Comparison of ENCODE assay signal across 22 mouse cellular contexts in the genomic region with DNA sequence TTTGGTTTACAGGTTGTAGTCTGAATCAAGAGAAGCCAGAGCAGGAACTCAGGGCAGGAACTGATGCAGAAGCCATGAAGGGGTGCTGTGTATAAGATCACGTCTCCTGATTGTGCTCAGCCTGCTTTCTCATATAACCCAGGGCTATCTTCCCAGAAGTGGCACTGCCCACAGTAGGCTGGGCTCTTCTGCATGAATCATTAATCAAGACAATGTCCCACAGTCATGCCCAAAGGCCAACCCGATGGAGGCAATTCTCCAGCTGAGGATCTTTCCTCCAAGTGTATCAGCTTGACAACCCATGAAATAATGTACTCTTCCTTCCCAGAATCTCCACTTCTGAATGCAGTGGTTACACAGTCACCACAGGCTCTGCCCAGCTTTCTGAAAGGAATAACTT. TPM values are rescaled to one million over a fixed set of nuclear protein-coding genes. Genes with fewer than 3 reads are reported as not detected.
"Had no signal": no experiment of that assay in that cellular context is flagged by ENCODE, and none has a peak within 500 bp of the region (broad histone marks: within the 10 kb centered on the region; RNA-seq: fewer than 3 reads in every experiment).

No protein-coding gene starts in this region.

- H3K27ac ChIP-seq: left cerebral cortex, adult 2 months; limb, embryonic 10.5 days; liver, embryonic 13.5 days; lung, embryonic 15.5 days; macrophage; midbrain, embryonic 15.5 days; neural tube, embryonic 13.5 days; stomach, embryonic 15.5 days had no signal

- H3K9ac ChIP-seq: liver, embryonic 13.5 days; liver, postnatal 0 days; lung, embryonic 15.5 days; midbrain, embryonic 15.5 days; neural tube, embryonic 13.5 days; stomach, embryonic 15.5 days had no signal

- DNase-seq: liver, embryonic 13.5 days; liver, postnatal 0 days; lung, postnatal 14 days; retina, postnatal 1 day; right cerebral cortex, postnatal 14 days; thymus, adult 2 months; thymus, postnatal 25 days had no signal

- H3K27me3 ChIP-seq: liver, embryonic 13.5 days; lung, embryonic 15.5 days; midbrain, embryonic 15.5 days; neural tube, embryonic 13.5 days; stomach, embryonic 15.5 days had no signal

- H3K9me3 ChIP-seq: limb, embryonic 10.5 days; liver, embryonic 13.5 days; lung, embryonic 15.5 days; megakaryocyte, embryonic 14.5 days; midbrain, embryonic 15.5 days; neural tube, embryonic 13.5 days; stomach, embryonic 15.5 days had no signal

- H3K36me3 ChIP-seq: limb, embryonic 10.5 days; liver, embryonic 13.5 days; lung, embryonic 15.5 days; midbrain, embryonic 15.5 days; neural tube, embryonic 13.5 days; stomach, embryonic 15.5 days had no signal

- H3K4me3 ChIP-seq: left cerebral cortex, adult 2 months; limb, embryonic 10.5 days; liver, embryonic 13.5 days; lung, embryonic 15.5 days; megakaryocyte, embryonic 14.5 days; midbrain, embryonic 15.5 days; neural tube, embryonic 13.5 days; stomach, embryonic 15.5 days had no signal

- ATAC-seq: intestine, embryonic 16.5 days; liver, postnatal 0 days; midbrain, embryonic 15.5 days had no signal

- H3K4me1 ChIP-seq: limb, embryonic 10.5 days; liver, embryonic 13.5 days; lung, embryonic 15.5 days; megakaryocyte, embryonic 14.5 days; midbrain, embryonic 15.5 days; neural tube, embryonic 13.5 days; stomach, embryonic 15.5 days had no signal

- H3K4me2 ChIP-seq: liver, embryonic 13.5 days; lung, embryonic 15.5 days; midbrain, embryonic 11.5 days; midbrain, embryonic 15.5 days; neural tube, embryonic 13.5 days; stomach, embryonic 15.5 days had no signal

RNA-seq across cellular contexts. Expression of a gene that starts 24.4 kb away (rescaled TPM):
- total RNA-seq: layer of hippocampus, postnatal 25 days; left cerebral cortex, adult 2 months; left cerebral cortex, postnatal 14 days had no signal
- polyA plus RNA-seq: limb, embryonic 10.5 days; lung, embryonic 15.5 days; macrophage; midbrain, embryonic 11.5 days; midbrain, embryonic 15.5 days; neural tube, embryonic 13.5 days; spleen, adult 2 months; testis, adult 2 months; thymus, adult 2 months; urinary bladder, adult 2 months had no signal
